Mouse (Mus musculus) MEL (cell line): ENCODE data around the gene Hebp2.

Source experiments
- CHD2 ChIP-seq: IDR thresholded peaks from 2 replicates; pipeline ENCODE4 v1.6.1; 2011; ENCODE audit warnings: low read length, improper control_type of control experiment
- CTCF ChIP-seq, 3 experiments: IDR thresholded peaks in 2 of 3; conservative IDR thresholded peaks in 1 of 3; 2 replicates each; pipeline ENCODE4 v1.5.1; 2011 to 2012; ENCODE audit warnings: low read length in 3 of 3, low read depth in 2 of 3, mild to moderate bottlenecking in 2 of 3, improper control_type of control experiment in 1 of 3, inconsistent platforms in 1 of 3, mixed read lengths in 1 of 3, moderate library complexity in 1 of 3; ENCODE audit not compliant: control insufficient read depth in 1 of 3, insufficient read depth in 1 of 3, poor library complexity in 1 of 3, severe bottlenecking in 1 of 3
- EP300 ChIP-seq, 2 experiments: IDR thresholded peaks; 2 replicates each; pipeline ENCODE4 v1.6.1; 2011; ENCODE audit warnings: improper control_type of control experiment in 2 of 2, low read length in 2 of 2, low read depth in 1 of 2, mild to moderate bottlenecking in 1 of 2
- MAFK ChIP-seq: IDR thresholded peaks from 2 replicates; pipeline ENCODE4 v1.6.1; 2011; ENCODE audit warnings: low read depth, mild to moderate bottlenecking, low read length, improper control_type of control experiment, borderline replicate concordance
- MAX ChIP-seq: IDR thresholded peaks from 2 replicates; pipeline ENCODE4 v1.6.1; 2011; ENCODE audit warnings: low read length, improper control_type of control experiment
- MEF2A ChIP-seq: IDR thresholded peaks from 2 replicates; pipeline ENCODE4 v1.6.1; 2014; ENCODE audit warnings: low read depth, mild to moderate bottlenecking, inconsistent platforms, low read length, improper control_type of control experiment; ENCODE audit not compliant: poor library complexity, insufficient replicate concordance, severe bottlenecking; ENCODE audit errors: extremely low read depth
- SIN3A ChIP-seq: IDR thresholded peaks from 2 replicates; pipeline ENCODE4 v1.6.1; 2012; ENCODE audit warnings: low read length, improper control_type of control experiment, inconsistent platforms
- TCF12 ChIP-seq: IDR thresholded peaks from 2 replicates; pipeline ENCODE4 v1.6.1; 2014; ENCODE audit warnings: low read depth, mild to moderate bottlenecking, inconsistent platforms, low read length, improper control_type of control experiment, moderate library complexity
- ZC3H11A ChIP-seq: IDR thresholded peaks from 2 replicates; pipeline ENCODE4 v1.6.1; 2012; ENCODE audit warnings: low read depth, mild to moderate bottlenecking, inconsistent platforms, low read length, improper control_type of control experiment
- ZNF384 ChIP-seq: IDR thresholded peaks from 2 replicates; pipeline ENCODE4 v1.6.1; 2012; ENCODE audit warnings: low read depth, mild to moderate bottlenecking, inconsistent platforms, low read length, improper control_type of control experiment

DNA sequence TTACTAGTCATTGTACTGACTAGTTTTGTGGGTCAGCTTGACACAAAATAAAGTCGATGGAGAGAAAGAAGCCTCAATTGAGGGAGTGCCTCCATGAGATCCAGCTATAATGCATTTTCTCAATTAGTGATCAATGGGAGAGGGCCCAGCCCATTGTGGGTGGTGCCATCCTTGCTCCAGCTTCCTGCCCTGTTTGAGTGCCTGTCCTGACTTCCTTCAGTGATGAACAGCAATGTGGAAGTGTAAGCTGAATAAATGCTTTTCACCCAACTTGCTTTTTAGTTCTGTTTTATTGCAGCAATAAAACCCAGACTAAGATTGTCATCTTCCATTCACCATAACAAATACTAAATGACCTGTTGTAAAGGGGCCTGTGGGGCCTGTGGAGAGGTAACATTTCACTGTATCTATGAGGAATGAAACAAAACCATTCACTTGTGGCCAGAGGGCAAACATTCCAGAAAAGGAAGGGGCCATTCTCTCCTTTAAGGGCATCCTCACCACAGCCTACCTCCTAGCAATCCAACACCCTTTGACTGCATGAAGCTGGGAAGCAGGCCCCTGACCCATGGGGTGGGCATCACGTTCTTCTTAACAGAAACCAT, 37.9 kb downstream of the Hebp2 start:
- no peak for TF ChIP-seq SIN3A
- TF ChIP-seq MAX, result no peak
- no peak for TF ChIP-seq ZC3H11A
- TF ChIP-seq ZNF384, result no peak
- TF ChIP-seq CTCF (IDR thresholded peaks at IDR 0.05 in 2 of 3, conservative IDR thresholded peaks at IDR 0.05 in 1 of 3; ENCODE audit: control insufficient read depth in 1 of 3, insufficient read depth in 1 of 3, low read depth in 2 of 3, low read length in 3 of 3, poor library complexity in 1 of 3, severe bottlenecking in 1 of 3), result no peak
- no peak for TF ChIP-seq MEF2A
- TF ChIP-seq EP300 (IDR thresholded peaks at IDR 0.05; ENCODE audit: low read depth in 1 of 2, low read length in 2 of 2), result no peak
- no peak for TF ChIP-seq MAFK
- TF ChIP-seq TCF12, result no peak
- TF ChIP-seq CHD2, result no peak
